Mouse (Mus musculus) embryonic facial prominence, embryonic 12.5 days (tissue): ENCODE results near the gene Ank. TPM values are rescaled to one million over a fixed set of nuclear protein-coding genes. Genes with fewer than 3 reads are reported as not detected.
A peak's percentile ranks its signal among the peaks of the same experiment; 100 is the strongest.

Experiments
- ATAC-seq: fragments of 200-750 bp; cut with Nextera tagmentation; 2 replicates; pipeline ENCODE4 v1.8.0; 2017; ENCODE audit not compliant: insufficient number of reproducible peaks, insufficient read depth, low FRiP score, low TSS enrichment
- H3K27ac ChIP-seq: fragments of 300-500 bp; sonication (generic); 2 replicates; pipeline ENCODE4 v1.5.1; 2016; ENCODE audit warnings: mild to moderate bottlenecking
- H3K27me3 ChIP-seq: fragments of 300-500 bp; sonication (generic); 2 replicates; pipeline ENCODE4 v1.6.1; 2016; ENCODE audit warnings: mild to moderate bottlenecking, moderate library complexity
- H3K36me3 ChIP-seq: fragments of 300-500 bp; sonication (generic); 2 replicates; pipeline ENCODE4 v1.6.1; 2016; ENCODE audit warnings: mild to moderate bottlenecking
- H3K4me1 ChIP-seq: fragments of 300-500 bp; sonication (generic); 2 replicates; pipeline ENCODE4 v1.6.1; 2016
- H3K4me2 ChIP-seq: fragments of 300-500 bp; sonication (generic); replicated peaks from 2 replicates; pipeline ENCODE4 v1.6.1; 2016; ENCODE audit warnings: mild to moderate bottlenecking, moderate library complexity
- H3K4me3 ChIP-seq: fragments of 300-500 bp; sonication (generic); 2 replicates; pipeline ENCODE4 v1.5.1; 2016; ENCODE audit warnings: mild to moderate bottlenecking
- H3K9ac ChIP-seq: fragments of 300-500 bp; sonication (generic); 2 replicates; pipeline ENCODE4 v1.6.1; 2016; ENCODE audit warnings: mild to moderate bottlenecking, moderate library complexity
- H3K9me3 ChIP-seq: fragments of 300-500 bp; sonication (generic); 2 replicates; pipeline ENCODE4 v1.6.1; 2016; ENCODE audit warnings: mild to moderate bottlenecking, moderate library complexity
- WGBS: fragments of 180-500 bp; shearing (Covaris S2); methylation state at CpG from one replicate; pipeline ENCODE4 v1.1.7; 2016; 5-methylcytosine and 5-hydroxymethylcytosine counted together
- polyA plus RNA-seq: library from polyadenylated mRNA; unstranded; fragments of >200 nt; fragmentation: Nextera tagmentation; extraction: Ambion mirVana; gene quantifications from 2 replicates; pipeline ENCODE4 v1.2.1, GENCODE M21; 2016

Gene Ank
- polyA plus RNA-seq, result 9.7 and 9.8 TPM in 2 replicates

DNA sequence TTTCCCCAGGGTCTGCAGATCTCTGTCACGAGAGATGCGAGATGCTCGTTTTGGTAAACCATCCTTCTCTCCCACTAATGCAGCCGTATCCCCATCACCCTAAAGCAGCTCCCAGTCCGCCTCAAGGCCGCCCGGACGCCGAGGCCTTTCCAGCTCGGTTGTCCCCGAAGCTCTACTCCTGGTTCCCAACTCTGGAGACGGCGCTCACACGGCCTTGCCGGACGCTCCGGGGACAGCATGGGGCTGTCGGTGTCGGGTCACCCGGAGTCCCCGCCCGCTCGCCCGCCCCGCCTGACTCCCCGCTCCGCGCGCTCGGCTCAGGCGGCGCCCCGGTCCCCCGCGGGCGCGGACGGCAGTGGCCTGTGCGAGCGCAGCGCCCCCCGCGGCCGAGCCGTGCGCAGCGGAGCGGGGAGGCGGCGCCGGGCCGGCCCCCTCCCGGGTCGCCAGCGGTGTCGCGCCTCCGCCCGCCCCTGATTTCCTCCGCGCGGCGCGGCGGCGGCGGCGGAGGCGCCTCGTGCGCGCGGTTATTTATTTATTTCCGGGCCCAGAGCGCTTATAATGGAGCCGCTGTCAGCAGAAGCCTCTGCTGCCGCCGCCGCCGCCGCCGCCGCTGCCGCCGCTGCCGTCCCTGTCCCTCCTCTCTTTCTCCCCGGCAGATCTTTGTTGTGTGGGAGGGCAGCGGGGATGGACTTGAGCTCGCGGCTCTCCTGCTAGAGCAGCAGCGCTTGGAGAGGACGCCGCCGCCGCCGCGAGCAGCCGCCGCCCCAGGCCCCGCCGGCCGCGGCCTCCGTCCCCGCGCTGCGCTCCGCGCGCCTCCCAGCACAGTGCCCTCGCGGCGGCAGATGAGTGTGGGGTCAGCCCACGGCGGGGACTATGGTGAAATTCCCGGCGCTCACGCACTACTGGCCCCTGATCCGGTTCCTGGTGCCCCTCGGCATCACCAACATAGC lies at the start of gene Ank:
Gene Ank (plus strand): TSS at position 547 of the 950 bp plus-strand sequence.
- H3K36me3 ChIP-seq, result no peaks in the 10 kb centered on the region
- H3K4me1 ChIP-seq, result peaks cover 9% of the 10 kb centered on the region
- H3K27me3 ChIP-seq, result no peaks in the 10 kb centered on the region
- H3K4me2 ChIP-seq, result peak within 1 kb of the TSS; percentile 85
- H3K9ac ChIP-seq, result peak within 1 kb of the TSS; percentile 77
- H3K4me3 ChIP-seq, result peak within 1 kb of the TSS; percentile 69
- peak; percentile 88 for ATAC-seq
- no peaks in the 10 kb centered on the region for H3K9me3 ChIP-seq
- peak within 1 kb of the TSS; percentile 75 for H3K27ac ChIP-seq
- WGBS, result under 1% methylated on average over 82 of the region's 120 CpGs

DNA sequence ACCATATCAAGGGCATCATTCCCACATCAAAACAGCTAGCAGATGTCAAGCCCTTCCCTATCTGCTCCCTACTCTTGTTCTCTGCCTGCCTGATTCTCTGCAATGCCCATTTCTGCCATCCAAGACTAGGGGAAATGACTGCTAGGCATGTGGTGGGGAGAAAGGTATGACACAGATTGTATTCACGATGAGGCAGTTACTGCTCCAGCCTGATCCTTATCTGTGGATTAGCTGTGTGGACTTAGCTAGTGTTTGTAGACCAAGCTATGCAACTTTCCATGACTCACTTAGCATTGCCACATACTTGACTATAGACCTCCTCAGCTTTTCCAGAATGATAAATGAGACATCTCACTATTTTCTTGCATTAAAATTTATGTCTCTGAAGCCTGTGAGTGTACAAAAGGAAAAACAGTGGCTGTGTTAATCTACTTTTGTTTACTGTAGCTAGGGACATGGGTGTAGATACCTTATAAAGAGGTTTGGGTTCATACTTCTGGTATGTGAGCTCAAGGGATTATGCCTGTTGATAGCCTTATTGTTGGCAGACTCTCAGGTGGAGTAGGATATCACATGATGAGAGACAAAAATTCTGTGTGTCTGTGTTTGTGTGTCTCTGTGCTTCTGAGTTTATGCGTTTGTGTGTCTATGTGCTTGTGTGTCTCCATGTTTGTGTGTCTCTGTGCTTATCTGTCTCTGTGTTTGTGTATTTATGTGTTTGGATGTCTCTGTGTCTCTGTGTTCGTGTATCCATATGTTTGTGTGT lies 47.7 kb upstream of the Ank start:
- no peaks in the 10 kb centered on the region for H3K4me1 ChIP-seq
- no peaks in the 10 kb centered on the region for H3K9me3 ChIP-seq
- H3K27ac ChIP-seq, result no peak overlapping the region
- H3K36me3 ChIP-seq, result no peaks in the 10 kb centered on the region
- H3K27me3 ChIP-seq, result no peaks in the 10 kb centered on the region
- 83% methylated on average over 3 of the region's 3 CpGs for WGBS
- no peak for ATAC-seq
- H3K4me2 ChIP-seq, result no peak overlapping the region
- no peak overlapping the region for H3K4me3 ChIP-seq
- H3K9ac ChIP-seq, result no peak overlapping the region

DNA sequence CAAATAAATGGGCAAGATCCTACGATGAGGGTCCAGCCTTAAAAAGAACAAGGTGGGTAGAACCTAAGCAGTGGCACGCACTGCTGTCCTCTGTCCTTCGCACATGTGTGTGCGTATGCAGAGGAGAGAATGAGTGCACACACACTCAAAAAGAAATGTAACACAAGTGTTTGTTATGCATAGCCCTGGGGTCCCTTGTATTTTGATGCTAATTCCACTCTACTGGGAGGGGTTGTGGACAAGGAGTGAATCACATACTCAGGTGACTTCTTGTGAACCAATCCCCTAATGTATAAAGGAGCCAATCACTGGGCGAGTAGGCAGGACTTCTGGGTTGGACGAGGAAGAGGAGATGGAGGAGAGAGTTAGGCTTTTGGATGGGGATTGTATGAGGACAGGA lies 44.9 kb upstream of the Ank start:
- H3K9ac ChIP-seq, result no peak overlapping the region
- H3K27ac ChIP-seq, result no peak overlapping the region
- no peaks in the 10 kb centered on the region for H3K4me1 ChIP-seq
- H3K27me3 ChIP-seq, result no peaks in the 10 kb centered on the region
- no peak overlapping the region for H3K4me2 ChIP-seq
- H3K9me3 ChIP-seq, result no peaks in the 10 kb centered on the region
- ATAC-seq, result no peak
- no peaks in the 10 kb centered on the region for H3K36me3 ChIP-seq
- H3K4me3 ChIP-seq, result no peak overlapping the region
- WGBS, result 82% methylated on average over 6 of the region's 6 CpGs

GRCm38 (mm10) chr15:27427581-27427980 lies 38.9 kb upstream of the Ank start:
- Histone ChIP-seq H3K36me3 (no peaks in the 10 kb centered on the region), H3K4me3 (no peak overlapping the region), H3K9ac (no peak overlapping the region), H3K4me1 (no peaks in the 10 kb centered on the region), H3K27ac (no peak overlapping the region), H3K9me3 (no peaks in the 10 kb centered on the region), H3K27me3 (no peaks in the 10 kb centered on the region), H3K4me2 (no peak overlapping the region)
- no peak for ATAC-seq
- WGBS, result 76% methylated on average over 3 of the region's 3 CpGs

DNA sequence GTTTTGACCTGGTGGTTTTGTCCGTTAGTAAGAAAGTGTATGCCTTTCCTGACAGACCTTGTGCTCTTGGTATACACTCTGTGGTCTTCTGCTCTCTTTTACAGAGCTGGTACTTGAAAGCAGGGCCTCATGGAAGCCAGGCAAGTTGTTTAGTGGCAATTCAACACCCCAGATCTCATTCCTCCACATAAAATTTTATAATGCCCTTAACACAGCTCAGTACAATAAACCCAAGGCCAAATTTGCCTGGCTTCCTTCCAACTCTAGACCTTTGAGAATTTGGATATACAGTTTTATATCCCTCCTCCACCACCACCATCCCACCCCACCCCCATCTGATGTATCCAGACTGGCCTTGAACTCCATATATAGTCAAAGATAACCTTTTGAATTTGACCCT lies 36.2 kb upstream of the Ank start:
- no peak overlapping the region for H3K4me2 ChIP-seq

DNA sequence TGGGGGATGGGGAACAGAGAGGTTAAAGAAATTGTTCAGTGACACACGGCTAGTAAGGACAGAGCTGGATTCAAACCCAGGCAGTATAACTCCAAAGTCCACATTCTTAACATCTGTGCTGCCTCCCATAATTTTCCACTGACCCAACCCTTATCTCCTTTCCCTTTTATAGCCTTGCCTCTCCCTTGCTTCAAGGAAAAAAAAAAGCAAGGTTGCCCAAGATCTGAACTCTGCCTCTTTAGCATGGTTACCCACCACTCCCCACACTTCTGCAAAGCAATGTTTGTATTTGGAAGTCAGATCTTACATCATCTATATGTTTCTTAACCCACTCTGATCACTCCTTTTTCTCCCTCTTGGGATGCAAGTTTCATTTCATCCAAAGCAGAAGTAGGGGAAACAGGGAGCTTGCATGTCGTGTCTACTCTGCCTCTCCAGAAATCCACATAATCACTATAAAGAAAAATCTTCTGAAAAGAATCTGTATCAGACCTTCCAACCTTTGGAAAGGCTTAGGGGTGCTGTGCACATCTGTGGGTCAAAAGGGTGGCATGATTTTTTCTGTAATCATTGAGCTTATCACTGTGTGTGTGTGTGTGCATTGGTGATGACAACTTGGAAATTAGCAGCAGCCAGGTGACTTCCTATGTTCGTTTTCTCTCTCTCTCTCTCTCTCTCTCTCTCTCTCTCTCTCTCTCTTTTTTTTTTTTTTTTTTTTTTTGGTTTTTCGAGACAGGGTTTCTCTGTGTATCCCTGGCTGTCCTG lies 33.4 kb upstream of the Ank start:
- no peak overlapping the region for H3K4me3 ChIP-seq
- ATAC-seq, result no peak
- no peak overlapping the region for H3K27ac ChIP-seq
- no peak overlapping the region for H3K9ac ChIP-seq
- H3K27me3 ChIP-seq, result no peaks in the 10 kb centered on the region
- no peaks in the 10 kb centered on the region for H3K36me3 ChIP-seq
- no peak overlapping the region for H3K4me2 ChIP-seq
- no peaks in the 10 kb centered on the region for H3K4me1 ChIP-seq
- no peaks in the 10 kb centered on the region for H3K9me3 ChIP-seq
- WGBS, result 89% methylated on average over 3 of the region's 4 CpGs

More for the DNA sequence above, 36.2 kb upstream of the Ank start:
- no peak for ATAC-seq
- no peak overlapping the region for H3K9ac ChIP-seq
- no peak overlapping the region for H3K4me3 ChIP-seq
- WGBS, result 92% methylated on average over 1 of the region's 1 CpGs
- no peaks in the 10 kb centered on the region for H3K9me3 ChIP-seq
- H3K36me3 ChIP-seq, result no peaks in the 10 kb centered on the region
- no peaks in the 10 kb centered on the region for H3K4me1 ChIP-seq
- no peaks in the 10 kb centered on the region for H3K27me3 ChIP-seq
- H3K27ac ChIP-seq, result no peak overlapping the region

DNA sequence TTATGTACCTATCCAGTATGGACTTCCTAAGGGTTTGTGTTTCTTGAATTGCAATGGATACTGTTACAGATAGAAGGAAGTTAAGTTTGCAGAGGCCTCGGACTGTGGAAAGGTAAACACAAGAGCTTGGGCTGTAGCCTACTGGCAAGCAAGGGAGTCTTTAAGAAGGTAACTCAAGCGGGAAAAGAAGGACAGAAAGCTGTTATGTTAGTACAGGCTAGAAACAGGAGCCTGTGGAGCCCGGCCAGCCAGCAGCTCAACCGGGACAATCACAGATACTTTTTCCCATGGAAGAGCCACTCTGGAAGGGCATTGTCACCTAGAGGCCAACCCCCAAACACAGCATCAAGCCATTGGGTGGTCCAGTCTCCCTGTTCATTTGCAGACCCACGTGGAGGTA lies 31.1 kb upstream of the Ank start:
- Histone ChIP-seq H3K36me3 (no peaks in the 10 kb centered on the region), H3K27ac (no peak overlapping the region), H3K9me3 (no peaks in the 10 kb centered on the region), H3K9ac (no peak overlapping the region), H3K4me2 (no peak overlapping the region), H3K4me3 (no peak overlapping the region), H3K4me1 (no peaks in the 10 kb centered on the region), H3K27me3 (no peaks in the 10 kb centered on the region)
- ATAC-seq, result no peak
- WGBS, result 82% methylated on average over 5 of the region's 5 CpGs

DNA sequence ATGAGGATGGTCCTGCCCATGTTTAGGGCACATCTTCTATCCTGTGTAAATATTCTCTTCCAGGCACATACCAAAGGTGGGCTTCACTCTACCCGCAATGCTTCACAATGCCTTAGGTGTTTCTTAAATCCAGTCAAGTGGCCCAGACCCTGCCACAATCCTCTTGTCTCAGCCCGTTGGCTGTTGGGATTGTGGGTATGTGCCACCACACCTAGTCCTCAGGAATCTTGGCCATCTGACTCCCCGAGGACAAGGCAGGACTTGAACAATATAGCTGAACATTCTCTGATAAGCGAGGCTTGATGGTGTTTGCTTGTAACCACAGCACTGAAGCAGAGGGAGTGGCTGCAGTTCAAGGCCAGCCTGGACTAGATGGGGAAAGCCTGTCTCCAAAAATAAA lies 30.3 kb upstream of the Ank start:
- 87% methylated on average over 4 of the region's 4 CpGs for WGBS
- Histone ChIP-seq H3K27me3 (no peaks in the 10 kb centered on the region), H3K27ac (no peak overlapping the region), H3K4me3 (no peak overlapping the region), H3K36me3 (no peaks in the 10 kb centered on the region), H3K9ac (no peak overlapping the region), H3K4me2 (no peak overlapping the region), H3K4me1 (no peaks in the 10 kb centered on the region), H3K9me3 (no peaks in the 10 kb centered on the region)
- no peak for ATAC-seq

DNA sequence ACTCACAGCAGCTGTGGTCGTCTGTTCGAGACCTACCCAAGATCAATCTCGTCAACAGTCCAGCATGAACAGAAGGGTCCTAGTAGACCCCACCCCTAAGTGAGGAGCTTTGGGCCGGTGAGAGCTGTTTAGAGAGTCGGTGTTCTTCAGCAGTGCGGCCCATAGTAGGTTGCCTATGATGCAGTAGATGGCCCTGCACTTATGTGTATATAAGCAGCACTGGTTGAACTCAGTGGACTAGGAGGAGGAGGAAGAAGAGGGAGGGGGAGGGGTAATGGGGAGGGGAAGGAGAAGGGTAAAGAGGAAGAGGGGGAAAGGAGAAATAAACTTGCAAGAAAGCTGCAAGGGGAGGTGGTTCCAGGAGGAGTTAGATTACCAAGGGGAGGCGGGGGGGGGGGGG lies 25.4 kb upstream of the Ank start:
- Histone ChIP-seq H3K27ac (no peak overlapping the region), H3K27me3 (no peaks in the 10 kb centered on the region), H3K4me1 (no peaks in the 10 kb centered on the region), H3K9me3 (no peaks in the 10 kb centered on the region), H3K36me3 (no peaks in the 10 kb centered on the region), H3K9ac (no peak overlapping the region), H3K4me3 (no peak overlapping the region), H3K4me2 (no peak overlapping the region)
- no peak for ATAC-seq
- 90% methylated on average over 6 of the region's 7 CpGs for WGBS

- no peak overlapping the region for H3K4me3 ChIP-seq
Measured at GRCm38 (mm10) chr15:27441529-27441928, 24.9 kb upstream of the Ank start.

DNA sequence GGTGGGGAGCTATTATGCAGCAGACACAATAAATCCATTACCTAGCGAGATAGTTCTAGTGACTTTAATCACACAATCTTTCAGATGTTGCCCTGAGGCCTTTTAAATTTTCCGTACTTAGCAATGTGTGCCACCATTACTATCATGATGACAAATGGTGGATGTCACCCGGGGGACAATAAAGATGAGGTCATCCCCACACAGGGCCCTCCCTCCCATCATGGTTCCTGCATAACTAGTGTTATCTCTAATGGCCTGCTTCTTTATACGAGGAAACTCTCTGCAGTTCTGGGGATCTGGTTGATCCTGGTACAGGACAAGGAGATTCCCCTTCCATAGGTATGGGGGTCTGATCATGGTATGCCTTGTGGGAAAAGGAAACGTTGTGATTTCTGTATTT lies 24.5 kb upstream of the Ank start:
- WGBS, result 71% methylated on average over 5 of the region's 5 CpGs
- ATAC-seq, result no peak
- no peaks in the 10 kb centered on the region for H3K4me1 ChIP-seq

More at GRCm38 (mm10) chr15:27441529-27441928, 24.9 kb upstream of the Ank start:
- Histone ChIP-seq H3K27ac (no peak overlapping the region), H3K9me3 (no peaks in the 10 kb centered on the region), H3K4me2 (no peak overlapping the region), H3K27me3 (no peaks in the 10 kb centered on the region), H3K4me1 (no peaks in the 10 kb centered on the region), H3K36me3 (no peaks in the 10 kb centered on the region), H3K9ac (no peak overlapping the region)
- 74% methylated on average over 4 of the region's 4 CpGs for WGBS
- ATAC-seq, result no peak

More for the DNA sequence above, 24.5 kb upstream of the Ank start:
- Histone ChIP-seq H3K27me3 (no peaks in the 10 kb centered on the region), H3K27ac (no peak overlapping the region), H3K9ac (no peak overlapping the region), H3K9me3 (no peaks in the 10 kb centered on the region), H3K36me3 (no peaks in the 10 kb centered on the region), H3K4me2 (no peak overlapping the region), H3K4me3 (no peak overlapping the region)
